Mouse (Mus musculus): ENCODE results near the gene Uxt.

Uxt gene

GRCm38 (mm10) chrX:20961477-20962378 is at the start of gene Uxt:
TSS of gene Uxt (minus strand) at chrX:20962017.
- DNase-seq (ENCODE audit: low spot score): peak; percentile 87

GRCm38 (mm10) chrX:20980901-20981300 is 19.1 kb upstream of the Uxt start:
- no peak for DNase-seq (ENCODE audit: low spot score)

- DNase-seq (ENCODE audit: low spot score): peak; percentile 80
Observed at GRCm38 (mm10) chrX:20950191-20950880, 11.5 kb downstream of the Uxt start, which contains the start of gene Elk1. TSS of gene Elk1 (minus strand) at chrX:20950608.

GRCm38 (mm10) chrX:20946055-20946454 is 15.8 kb downstream of the Uxt start:
- peak; percentile 35 for DNase-seq (ENCODE audit: low spot score)

GRCm38 (mm10) chrX:20931963-20932362 is 29.9 kb downstream of the Uxt start:
- DNase-seq (ENCODE audit: low spot score): no peak

GRCm38 (mm10) chrX:20931364-20931763 is 30.5 kb downstream of the Uxt start, which contains the start of gene Cfp:
TSS of gene Cfp (minus strand) at chrX:20931555.
- no peak for DNase-seq (ENCODE audit: low spot score)

- DNase-seq (ENCODE audit: low spot score): no peak
Observed at GRCm38 (mm10) chrX:20929859-20930258, 32.0 kb downstream of the Uxt start.

- DNase-seq (ENCODE audit: low spot score): no peak
Observed at GRCm38 (mm10) chrX:20924976-20925375, 36.8 kb downstream of the Uxt start.

- no peak for DNase-seq (ENCODE audit: low spot score)
Observed at GRCm38 (mm10) chrX:20923506-20923905, 38.3 kb downstream of the Uxt start.

- no peak for DNase-seq (ENCODE audit: low spot score)
Observed at GRCm38 (mm10) chrX:20921366-20921765, 40.5 kb downstream of the Uxt start.

- peak; percentile 68 for DNase-seq (ENCODE audit: low spot score)
Observed at GRCm38 (mm10) chrX:20920844-20921364, 40.9 kb downstream of the Uxt start, which contains the start of gene Syn1. TSS of gene Syn1 (minus strand) at chrX:20921004.

- DNase-seq (ENCODE audit: low spot score): no peak
Observed at GRCm38 (mm10) chrX:20920249-20920843, 41.5 kb downstream of the Uxt start.

- no peak for DNase-seq (ENCODE audit: low spot score)
Observed at GRCm38 (mm10) chrX:20915075-20915474, 46.7 kb downstream of the Uxt start.

- DNase-seq (ENCODE audit: low spot score): no peak
Observed at GRCm38 (mm10) chrX:20913726-20914125, 48.1 kb downstream of the Uxt start.

- no peak for DNase-seq (ENCODE audit: low spot score)
Observed at GRCm38 (mm10) chrX:20910074-20910473, 51.7 kb downstream of the Uxt start.
